18 mouse cellular contexts compared by ENCODE assay signal in the genomic region with DNA sequence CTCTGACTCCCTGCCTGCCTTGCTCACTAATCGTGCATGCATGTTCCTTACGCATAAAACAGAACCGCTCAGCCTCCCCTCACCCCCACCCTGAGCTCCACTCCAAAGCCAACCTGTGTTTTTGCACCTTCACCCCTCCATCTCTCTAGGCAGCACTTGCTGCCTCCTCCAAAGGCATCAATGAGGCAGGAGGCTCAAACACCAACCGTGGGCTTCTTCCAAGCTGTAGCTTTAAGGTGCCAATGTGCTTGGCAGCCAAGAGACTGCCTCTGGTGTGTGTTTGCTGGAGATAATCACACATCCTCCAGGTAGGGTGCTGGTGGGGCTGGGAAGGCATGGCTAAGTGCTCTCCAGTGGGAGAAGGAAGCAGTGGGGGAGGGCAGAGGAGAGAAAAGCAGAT.
A peak's percentile ranks its signal among the peaks of the same experiment; 100 is the strongest.
DNase-seq lines count a peak whose midpoint lies in the region; ATAC-seq and TF ChIP-seq lines count a peak whose summit lies in the region.
"Had no signal": no experiment of that assay in that cellular context is flagged by ENCODE, and none has a peak within 500 bp of the region (broad histone marks: within the 10 kb centered on the region; RNA-seq: fewer than 3 reads in every experiment).

No protein-coding gene starts in this region.

- H3K9me3 ChIP-seq in midbrain, embryonic 16.5 days (replicated peaks; ENCODE audit: control insufficient read depth, low read length, poor library complexity, severe bottlenecking) = no peaks in the 10 kb centered on the region
- H3K9me3 ChIP-seq in midbrain, postnatal 0 days (ENCODE audit: low read length) = no peaks in the 10 kb centered on the region
- H3K9me3 ChIP-seq in forebrain, postnatal 0 days (ENCODE audit: low read length) = no peaks in the 10 kb centered on the region
- no peaks in the 10 kb centered on the region for H3K9me3 ChIP-seq in limb, embryonic 12.5 days

- H3K9ac ChIP-seq in midbrain, embryonic 16.5 days (ENCODE audit: low read depth, low read length) = no peak overlapping the region
- H3K9ac ChIP-seq in midbrain, postnatal 0 days (replicated peaks; ENCODE audit: low read length, poor library complexity, severe bottlenecking) = no peak overlapping the region
- H3K9ac ChIP-seq in forebrain, postnatal 0 days = no peak overlapping the region
- H3K9ac ChIP-seq in limb, embryonic 12.5 days (replicated peaks) = no peak overlapping the region

- H3K27me3 ChIP-seq in midbrain, embryonic 16.5 days (ENCODE audit: control insufficient read depth, insufficient read depth, low read depth, low read length) = no peaks in the 10 kb centered on the region
- no peaks in the 10 kb centered on the region for H3K27me3 ChIP-seq in midbrain, postnatal 0 days (ENCODE audit: insufficient read depth, low read length)
- H3K27me3 ChIP-seq in forebrain, postnatal 0 days (ENCODE audit: insufficient read depth, low read length) = no peaks in the 10 kb centered on the region; the same call in 1 of the 2 replicates
- peaks cover 20% of the 10 kb centered on the region for H3K27me3 ChIP-seq in limb, embryonic 12.5 days

- H3K27ac ChIP-seq in midbrain, embryonic 16.5 days (ENCODE audit: low read length) = peak overlapping the region; percentile 43; the same call in 1 of the 2 replicates
- no peak overlapping the region for H3K27ac ChIP-seq in midbrain, postnatal 0 days (ENCODE audit: low read depth, low read length)
- no peak overlapping the region for H3K27ac ChIP-seq in forebrain, postnatal 0 days (ENCODE audit: low read depth, low read length)
- no peak overlapping the region; the same call in 1 of the 2 replicates for H3K27ac ChIP-seq in limb, embryonic 12.5 days

- no peak for TF ChIP-seq CTCF in midbrain, postnatal 0 days (IDR thresholded peaks at IDR 0.05)
- TF ChIP-seq CTCF in forebrain, postnatal 0 days (IDR thresholded peaks at IDR 0.05; ENCODE audit: low read depth) = no peak

- no peak for ATAC-seq in midbrain, embryonic 16.5 days
- ATAC-seq in midbrain, postnatal 0 days (ENCODE audit: low FRiP score) = no peak
- ATAC-seq in forebrain, postnatal 0 days = no peak
- ATAC-seq in limb, embryonic 12.5 days (ENCODE audit: insufficient number of reproducible peaks, insufficient read depth, low FRiP score, low TSS enrichment, low read depth) = no peak

- H3K4me1 ChIP-seq in midbrain, embryonic 16.5 days (ENCODE audit: control insufficient read depth, insufficient read depth, low read length) = peaks cover 16% of the 10 kb centered on the region
- H3K4me1 ChIP-seq in midbrain, postnatal 0 days (ENCODE audit: insufficient read depth, low read length) = peaks cover 8% of the 10 kb centered on the region; the same call in 1 of the 2 replicates
- peaks cover 18% of the 10 kb centered on the region for H3K4me1 ChIP-seq in forebrain, postnatal 0 days (ENCODE audit: insufficient read depth)
- H3K4me1 ChIP-seq in limb, embryonic 12.5 days (replicated peaks) = peaks cover 24% of the 10 kb centered on the region

- H3K4me3 ChIP-seq in midbrain, embryonic 16.5 days (ENCODE audit: low read depth, low read length) = no peak overlapping the region
- H3K4me3 ChIP-seq in midbrain, postnatal 0 days (ENCODE audit: low read depth, low read length) = no peak overlapping the region
- no peak overlapping the region for H3K4me3 ChIP-seq in forebrain, postnatal 0 days (ENCODE audit: low read depth, low read length)
- no peak overlapping the region for H3K4me3 ChIP-seq in limb, embryonic 12.5 days (replicated peaks)

- H3K36me3 ChIP-seq in midbrain, embryonic 16.5 days (ENCODE audit: control insufficient read depth, insufficient read depth, low read length) = no peaks in the 10 kb centered on the region
- H3K36me3 ChIP-seq in midbrain, postnatal 0 days (ENCODE audit: insufficient read depth, low read length) = no peaks in the 10 kb centered on the region
- H3K36me3 ChIP-seq in forebrain, postnatal 0 days (ENCODE audit: insufficient read depth) = no peaks in the 10 kb centered on the region
- H3K36me3 ChIP-seq in limb, embryonic 12.5 days = no peaks in the 10 kb centered on the region

- 25% methylated on average over 4 of the region's 4 CpGs for WGBS in midbrain, embryonic 16.5 days
- WGBS in midbrain, postnatal 0 days = 30% methylated on average over 4 of the region's 4 CpGs
- WGBS in forebrain, postnatal 0 days = 15% methylated on average over 4 of the region's 4 CpGs
- WGBS in limb, embryonic 12.5 days = 36% methylated on average over 4 of the region's 4 CpGs

- H3K4me2 ChIP-seq in midbrain, embryonic 16.5 days (ENCODE audit: low read length) = no peak overlapping the region
- no peak overlapping the region for H3K4me2 ChIP-seq in midbrain, postnatal 0 days (ENCODE audit: low read depth, low read length, poor library complexity, severe bottlenecking)
- H3K4me2 ChIP-seq in forebrain, postnatal 0 days (ENCODE audit: low read depth) = no peak overlapping the region
- 0 out of 2 replicates have a peak overlapping the region, but pooled peaks have one; percentile 6 for H3K4me2 ChIP-seq in limb, embryonic 12.5 days
- H3K4me2 ChIP-seq: liver, embryonic 11.5 days had no signal

- peak; percentile 32 to 40 for DNase-seq in cerebellum, postnatal 14 days
- DNase-seq in cerebellum, adult 8-10 months = no peak
- no peak for DNase-seq in midbrain, postnatal 0 days (ENCODE audit: low spot score)
- DNase-seq in forebrain, postnatal 0 days = peak; percentile 46
- DNase-seq in urinary bladder, adult 2 months (ENCODE audit: low spot score) = no peak
- no peak for DNase-seq in natural killer cell, adult 2 months (ENCODE audit: low spot score in 2 of 2)
- DNase-seq: adrenal gland, postnatal 10 days; cerebellum, adult 2 months; gastrocnemius, postnatal 25 days; kidney, adult 2 months; kidney, postnatal 14 days; layer of hippocampus, adult 9-11 months; lung, adult 2 months; lung, postnatal 36 days; thymus, postnatal 36 days had no signal

Comparison
In these comparisons a context has a peak if more than half of its experiments do, and no peak if none do; other contexts are left out.
1. DNase-seq: peak in cerebellum, postnatal 14 days (2 of 2) and forebrain, postnatal 0 days (single experiment); none in cerebellum, adult 8-10 months (single experiment), midbrain, postnatal 0 days (single experiment), urinary bladder, adult 2 months (single experiment) and natural killer cell, adult 2 months (0 of 2).